Mouse (Mus musculus) erythroblast, embryonic 14.5 days (primary cell): Measurements from ENCODE around the gene Fam241b.

Source experiments
- GATA1 ChIP-seq: IDR thresholded peaks from 2 replicates; pipeline ENCODE4 v1.6.1; 2012; ENCODE audit warnings: low read length, inconsistent platforms, mixed read lengths
- TAL1 ChIP-seq: IDR thresholded peaks from 3 replicates; pipeline ENCODE4 v1.6.1; 2012; ENCODE audit warnings: low read length, inconsistent platforms, mixed read lengths

DNA sequence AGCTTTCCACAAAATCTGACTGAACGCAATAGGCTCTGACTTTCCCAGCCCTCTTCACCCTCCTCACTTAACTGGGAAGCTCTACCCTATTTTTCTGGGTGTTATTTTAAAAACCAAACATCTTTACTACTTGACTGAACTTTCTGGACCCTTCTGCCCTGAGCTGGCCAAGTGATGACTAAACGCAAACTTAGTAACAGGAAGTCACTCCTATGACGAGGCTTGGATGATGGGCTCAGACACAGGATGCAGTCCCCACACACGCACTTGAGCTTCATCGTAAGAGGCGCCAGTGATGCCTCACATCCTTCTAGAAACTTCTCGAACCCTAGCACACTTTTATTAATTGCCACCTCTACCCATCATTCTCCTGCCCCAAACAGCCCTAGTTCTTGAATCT, 74.3 kb downstream of the Fam241b start:
- TF ChIP-seq GATA1 (no peak), TAL1 (no peak)
